Mouse (Mus musculus) forebrain, embryonic 10.5 days (tissue): ENCODE measurements at regions not wholly inside any gene's neighbourhood (a gene's known extent, or its start where the extent isn't known, plus 50 kb on each side); places are given as distances from the start of the nearest gene placed in this dataset.
A peak's percentile ranks its signal among the peaks of the same experiment; 100 is the strongest.

Experiments used
- DNase-seq: peaks from one replicate; pipeline ENCODE4 v3.0.0-alpha.2; 2017; ENCODE audit warnings: low spot score; ENCODE audit errors: extremely low spot score
- H3K27ac ChIP-seq: fragments of 300-500 bp; sonication (generic); 2 replicates; pipeline ENCODE4 v1.5.1; 2016; ENCODE audit warnings: mild to moderate bottlenecking
- H3K27me3 ChIP-seq: fragments of 300-500 bp; sonication (generic); 2 replicates; pipeline ENCODE4 v1.6.1; 2016; ENCODE audit warnings: mild to moderate bottlenecking; ENCODE audit not compliant: poor library complexity, severe bottlenecking
- H3K36me3 ChIP-seq: fragments of 300-500 bp; sonication (generic); replicated peaks from 2 replicates; pipeline ENCODE4 v1.6.1; 2016; ENCODE audit warnings: mild to moderate bottlenecking, moderate library complexity
- H3K4me1 ChIP-seq: fragments of 300-500 bp; sonication (generic); 2 replicates; pipeline ENCODE4 v1.6.1; 2016
- H3K4me3 ChIP-seq: fragments of 300-500 bp; sonication (generic); 2 replicates; pipeline ENCODE4 v1.5.1; 2016; ENCODE audit warnings: mild to moderate bottlenecking, moderate library complexity
- H3K9me3 ChIP-seq: fragments of 300-500 bp; sonication (generic); 2 replicates; pipeline ENCODE4 v1.6.1; 2016; ENCODE audit warnings: mild to moderate bottlenecking, moderate library complexity
- WGBS: fragments of 180-500 bp; shearing (Covaris S2); methylation state at CpG from one replicate; pipeline ENCODE4 v1.1.7; 2016; 5-methylcytosine and 5-hydroxymethylcytosine counted together

- WGBS = 81% methylated on average over 3 of the region's 3 CpGs
- H3K27me3 ChIP-seq = peaks cover 44% of the 10 kb centered on the region
- H3K4me1 ChIP-seq = peaks cover 33% of the 10 kb centered on the region
- H3K27ac ChIP-seq = no peak overlapping the region
- H3K36me3 ChIP-seq = no peaks in the 10 kb centered on the region
- H3K9me3 ChIP-seq = peaks cover 5% of the 10 kb centered on the region; the same call in 1 of the 2 replicates
- DNase-seq = no peak
- H3K4me3 ChIP-seq = no peak overlapping the region
Measured at GRCm38 (mm10) chr17:45882682-45883081, 149.0 kb upstream of the 1600014C23Rik start.

- H3K27me3 ChIP-seq = peaks cover 45% of the 10 kb centered on the region
- no peak overlapping the region for H3K27ac ChIP-seq
- H3K9me3 ChIP-seq = peaks cover 5% of the 10 kb centered on the region; the same call in 1 of the 2 replicates
- WGBS = 93% methylated on average over 9 of the region's 9 CpGs
- no peaks in the 10 kb centered on the region for H3K36me3 ChIP-seq
- no peak for DNase-seq
- H3K4me1 ChIP-seq = peaks cover 23% of the 10 kb centered on the region
- H3K4me3 ChIP-seq = no peak overlapping the region
Measured at GRCm38 (mm10) chr17:45881284-45881683, 147.6 kb upstream of the 1600014C23Rik start.

- no peak overlapping the region for H3K27ac ChIP-seq
- no peaks in the 10 kb centered on the region for H3K36me3 ChIP-seq
- H3K4me1 ChIP-seq = peaks cover 18% of the 10 kb centered on the region
- DNase-seq = no peak
- WGBS = 88% methylated on average over 6 of the region's 6 CpGs
- H3K27me3 ChIP-seq = peaks cover 45% of the 10 kb centered on the region
- no peak overlapping the region for H3K4me3 ChIP-seq
- peaks cover 5% of the 10 kb centered on the region; the same call in 1 of the 2 replicates for H3K9me3 ChIP-seq
Measured at GRCm38 (mm10) chr17:45880761-45881160, 147.1 kb upstream of the 1600014C23Rik start.

GRCm38 (mm10) chr17:45879478-45880250, 146.0 kb upstream of the 1600014C23Rik start:
- no peak overlapping the region for H3K27ac ChIP-seq
- 74% methylated on average over 6 of the region's 6 CpGs for WGBS
- H3K9me3 ChIP-seq = peaks cover 5% of the 10 kb centered on the region; the same call in 1 of the 2 replicates
- H3K27me3 ChIP-seq = peaks cover 45% of the 10 kb centered on the region
- no peak overlapping the region for H3K4me3 ChIP-seq
- H3K36me3 ChIP-seq = no peaks in the 10 kb centered on the region
- H3K4me1 ChIP-seq = peaks cover 19% of the 10 kb centered on the region
- DNase-seq = no peak

- 87% methylated on average over 6 of the region's 6 CpGs for WGBS
- H3K4me3 ChIP-seq = no peak overlapping the region
- H3K4me1 ChIP-seq = peaks cover 32% of the 10 kb centered on the region
- H3K27me3 ChIP-seq = peaks cover 47% of the 10 kb centered on the region
- H3K36me3 ChIP-seq = no peaks in the 10 kb centered on the region
- peaks cover 5% of the 10 kb centered on the region; the same call in 1 of the 2 replicates for H3K9me3 ChIP-seq
- DNase-seq = no peak
- no peak overlapping the region for H3K27ac ChIP-seq
Measured at GRCm38 (mm10) chr17:45878394-45878793, 144.8 kb upstream of the 1600014C23Rik start.

GRCm38 (mm10) chr17:45875325-45875724, 141.7 kb upstream of the 1600014C23Rik start:
- no peak for DNase-seq
- H3K27me3 ChIP-seq = peaks cover 74% of the 10 kb centered on the region
- H3K4me3 ChIP-seq = no peak overlapping the region
- peak overlapping the region; percentile 49; the same call in 1 of the 2 replicates for H3K27ac ChIP-seq
- peaks cover 63% of the 10 kb centered on the region for H3K4me1 ChIP-seq
- WGBS = 94% methylated on average over 8 of the region's 8 CpGs
- no peaks in the 10 kb centered on the region for H3K36me3 ChIP-seq
- peaks cover 5% of the 10 kb centered on the region; the same call in 1 of the 2 replicates for H3K9me3 ChIP-seq

- Histone ChIP-seq H3K27me3 (peaks cover 87% of the 10 kb centered on the region), H3K4me1 (peaks cover 65% of the 10 kb centered on the region), H3K27ac (peak overlapping the region; percentile 88), H3K36me3 (no peaks in the 10 kb centered on the region), H3K9me3 (peaks cover 11% of the 10 kb centered on the region; the same call in 1 of the 2 replicates), H3K4me3 (peak overlapping the region; percentile 37)
- WGBS = 9% methylated on average over 8 of the region's 8 CpGs
- peak; percentile 43 for DNase-seq
Measured at GRCm38 (mm10) chr17:45873996-45874395, 140.4 kb upstream of the 1600014C23Rik start.

- no peaks in the 10 kb centered on the region for H3K36me3 ChIP-seq
- WGBS = 3% methylated on average over 21 of the region's 21 CpGs
- DNase-seq = peak; percentile 79
- peaks cover 67% of the 10 kb centered on the region for H3K4me1 ChIP-seq
- peak overlapping the region; percentile 37 for H3K4me3 ChIP-seq
- H3K27me3 ChIP-seq = peaks cover 91% of the 10 kb centered on the region
- H3K9me3 ChIP-seq = peaks cover 8% of the 10 kb centered on the region; the same call in 1 of the 2 replicates
- peak overlapping the region; percentile 88 for H3K27ac ChIP-seq
Measured at GRCm38 (mm10) chr17:45873200-45873955, 139.7 kb upstream of the 1600014C23Rik start.

- peak overlapping the region; percentile 88 for H3K27ac ChIP-seq
- H3K36me3 ChIP-seq = no peaks in the 10 kb centered on the region
- peak overlapping the region; percentile 19; the same call in 1 of the 2 replicates for H3K4me3 ChIP-seq
- peaks cover 96% of the 10 kb centered on the region for H3K27me3 ChIP-seq
- peaks cover 69% of the 10 kb centered on the region for H3K4me1 ChIP-seq
- DNase-seq = peak; percentile 24
- H3K9me3 ChIP-seq = 0 out of 2 replicates have a peak, but pooled peaks cover 6% of the 10 kb centered on the region
- 46% methylated on average over 22 of the region's 22 CpGs for WGBS
Measured at GRCm38 (mm10) chr17:45871666-45872653, 138.3 kb upstream of the 1600014C23Rik start.

GRCm38 (mm10) chr17:45871067-45871466, 137.4 kb upstream of the 1600014C23Rik start:
- WGBS = 77% methylated on average over 9 of the region's 9 CpGs
- Histone ChIP-seq H3K36me3 (no peaks in the 10 kb centered on the region), H3K27ac (peak overlapping the region; percentile 88; the same call in 1 of the 2 replicates), H3K27me3 (peaks cover 96% of the 10 kb centered on the region), H3K4me3 (no peak overlapping the region), H3K4me1 (peaks cover 78% of the 10 kb centered on the region), H3K9me3 (0 out of 2 replicates have a peak, but pooled peaks cover 6% of the 10 kb centered on the region)
- DNase-seq = no peak

GRCm38 (mm10) chr17:45869014-45869968, 135.6 kb upstream of the 1600014C23Rik start:
- Histone ChIP-seq H3K9me3 (0 out of 2 replicates have a peak, but pooled peaks cover 6% of the 10 kb centered on the region), H3K27ac (no peak overlapping the region; the same call in 1 of the 2 replicates), H3K36me3 (no peaks in the 10 kb centered on the region), H3K4me3 (no peak overlapping the region), H3K27me3 (peaks cover 96% of the 10 kb centered on the region), H3K4me1 (peaks cover 80% of the 10 kb centered on the region)
- DNase-seq = no peak
- WGBS = 73% methylated on average over 17 of the region's 17 CpGs
